Mouse (Mus musculus) kidney, postnatal 14 days (tissue): ENCODE data around the gene Clnk.
A peak's percentile ranks its signal among the peaks of the same experiment; 100 is the strongest.
"Not testable (repeated sequence)": the region's sequence is repeated elsewhere in the genome, so short reads cannot be mapped to it uniquely, and the experiment has no call there.

Experiments
- DNase-seq: peaks from one replicate; pipeline ENCODE4 v3.0.0; 2022; ENCODE audit warnings: mixed read lengths

Clnk gene

DNA sequence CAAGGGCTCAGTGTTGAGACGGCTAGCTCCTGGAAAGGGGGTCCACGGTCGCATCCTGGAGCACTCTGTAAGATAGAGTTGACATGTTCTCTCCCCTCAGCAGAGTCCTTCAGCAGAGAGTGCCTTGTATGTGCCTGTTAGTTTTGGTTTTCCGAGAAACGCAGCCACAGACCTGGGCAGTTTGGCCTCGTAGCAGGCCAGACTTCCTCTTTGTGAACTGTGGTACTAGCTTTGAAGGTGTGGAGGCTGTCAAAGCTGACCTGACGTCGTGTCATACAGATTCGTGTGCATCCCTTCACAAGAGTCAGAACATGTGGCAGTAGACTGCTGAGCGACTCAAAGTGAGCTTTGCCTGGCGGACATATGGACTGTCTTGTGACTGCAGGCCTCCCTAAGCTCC, at the start of gene Clnk:
Gene Clnk, minus strand, starts transcription at position 191 of the 400 bp plus-strand sequence.
- no peak for DNase-seq

DNA sequence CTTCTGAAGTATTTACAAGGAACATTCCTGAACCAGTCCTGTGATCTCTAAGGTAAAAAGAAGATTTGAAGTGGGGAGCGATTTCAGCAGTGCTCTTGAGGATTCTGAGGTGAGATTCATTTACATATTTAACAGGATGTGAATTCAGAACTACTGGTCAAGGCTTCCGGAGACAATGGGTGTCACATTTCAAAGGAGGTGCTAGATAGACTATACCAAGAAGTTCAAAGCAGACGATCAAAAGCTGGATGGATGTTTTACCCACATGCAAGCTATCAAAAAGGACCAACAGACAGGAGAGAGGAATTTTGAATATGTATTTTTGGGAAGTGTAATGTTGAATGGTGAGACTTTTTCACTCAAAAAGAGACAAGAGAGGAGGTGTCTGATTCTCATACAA, 28.7 kb upstream of the Clnk start:
- no peak for DNase-seq

DNA sequence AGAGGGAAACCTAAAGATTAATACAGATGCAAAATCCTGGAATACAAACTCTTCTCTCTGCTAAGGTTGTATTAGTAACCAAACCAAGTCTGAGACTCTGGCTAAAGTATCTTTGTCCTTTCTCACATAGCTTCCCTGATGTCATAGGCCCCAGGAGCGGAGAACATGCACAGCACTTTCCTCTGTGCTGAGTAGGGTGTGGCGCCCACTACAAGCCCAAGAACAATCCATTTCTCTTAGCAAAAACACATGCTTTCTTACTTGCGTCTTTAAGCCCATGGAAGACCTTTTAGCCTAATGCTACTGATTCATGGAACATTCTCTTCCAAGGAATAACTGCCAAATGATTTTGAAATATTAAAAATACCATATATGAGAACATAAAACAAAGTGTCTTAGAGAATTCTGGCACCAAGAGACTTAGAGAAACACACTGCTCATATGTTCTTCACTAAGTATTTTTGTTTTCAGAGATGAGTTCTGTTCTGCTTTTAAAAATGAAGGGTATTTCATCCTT, 28.0 kb upstream of the Clnk start:
- DNase-seq: no peak

DNA sequence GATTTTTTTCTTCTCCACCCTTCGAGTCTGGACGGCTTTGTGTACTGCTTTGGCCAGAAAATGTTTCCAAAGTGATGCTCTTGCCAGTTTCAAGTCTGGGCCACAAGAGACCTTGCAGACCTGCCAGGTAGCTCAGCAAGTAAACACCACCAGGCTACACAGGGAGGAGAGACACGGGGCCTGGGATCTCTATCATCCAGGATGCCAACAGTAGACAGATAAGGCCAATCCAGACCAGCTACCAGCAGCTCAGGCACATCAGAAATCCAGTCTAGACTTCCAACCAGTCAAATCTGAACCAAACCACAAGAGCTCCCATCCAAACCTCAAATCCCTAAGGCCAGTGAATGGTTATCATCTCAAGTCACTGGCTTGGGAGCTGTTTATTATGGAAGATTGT, 26.3 kb upstream of the Clnk start:
- no peak for DNase-seq

DNA sequence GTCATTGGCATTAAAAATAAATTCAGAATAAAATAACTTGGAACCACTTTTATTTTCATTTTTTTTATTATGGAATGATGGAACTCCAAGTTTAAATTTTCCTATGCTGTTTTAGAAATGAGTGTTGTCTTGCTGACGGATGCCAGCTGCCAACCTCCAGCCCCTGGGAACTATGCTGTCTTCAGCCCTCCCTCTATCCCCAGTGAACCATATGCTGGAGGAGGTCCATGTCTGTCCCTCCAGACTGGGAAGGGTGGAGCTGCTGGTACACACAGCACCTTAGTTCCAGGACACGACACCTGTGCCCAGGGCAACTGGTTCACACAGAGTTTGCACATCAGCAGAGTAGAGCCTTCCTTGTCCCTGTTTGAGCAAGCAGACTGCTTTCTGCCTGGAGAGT, 22.4 kb upstream of the Clnk start:
- peak; percentile 34 for DNase-seq

DNA sequence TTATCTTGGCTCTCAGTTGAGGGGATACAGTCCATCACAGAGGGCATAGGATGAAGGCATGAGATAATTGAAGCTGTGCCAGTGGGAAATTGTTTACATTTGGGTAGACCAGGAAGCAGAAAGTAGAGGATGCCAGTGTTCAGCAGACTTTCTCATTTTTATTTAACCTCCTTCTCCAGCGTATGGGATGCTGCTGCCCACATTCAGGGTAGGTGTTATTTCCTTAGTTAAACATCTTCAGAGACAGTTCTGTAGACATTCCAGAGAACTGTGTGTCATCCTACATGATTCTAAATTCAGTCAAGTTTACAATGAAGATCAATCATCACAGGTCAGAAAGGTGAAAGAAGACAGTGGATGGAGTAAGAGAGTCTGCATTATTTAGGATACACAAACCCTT, 12.0 kb upstream of the Clnk start:
- no peak for DNase-seq

DNA sequence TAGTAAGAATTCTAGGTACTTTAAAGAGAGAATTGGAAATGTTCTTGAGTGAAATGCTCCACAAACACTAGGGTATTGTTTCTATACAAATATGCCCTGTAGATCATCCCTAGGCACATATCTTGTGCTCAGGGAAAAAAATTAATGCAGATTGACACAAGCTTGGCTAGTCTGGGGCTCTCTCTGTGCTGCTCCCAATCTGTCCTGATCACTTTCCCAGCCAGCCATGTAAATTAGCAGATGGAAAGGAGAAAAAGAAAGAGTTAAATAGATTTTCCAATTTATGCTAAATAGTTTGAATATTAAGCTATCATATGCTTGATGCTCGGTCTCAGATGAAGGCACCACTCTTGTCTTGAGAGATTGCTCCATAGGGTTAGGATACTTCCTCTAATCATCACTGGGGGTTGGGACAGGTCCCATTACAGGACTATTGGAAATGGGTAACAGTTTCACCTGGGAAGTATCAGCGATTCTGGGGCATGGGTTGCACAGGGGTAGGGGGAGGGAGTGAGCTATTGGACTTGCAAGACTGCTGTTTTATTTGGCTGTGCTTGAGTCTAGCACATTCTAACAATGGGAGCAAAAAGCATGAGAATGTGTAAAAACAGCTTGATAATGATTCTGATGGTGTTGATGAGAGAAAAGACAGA, 10.1 kb upstream of the Clnk start:
- DNase-seq: no peak

DNA sequence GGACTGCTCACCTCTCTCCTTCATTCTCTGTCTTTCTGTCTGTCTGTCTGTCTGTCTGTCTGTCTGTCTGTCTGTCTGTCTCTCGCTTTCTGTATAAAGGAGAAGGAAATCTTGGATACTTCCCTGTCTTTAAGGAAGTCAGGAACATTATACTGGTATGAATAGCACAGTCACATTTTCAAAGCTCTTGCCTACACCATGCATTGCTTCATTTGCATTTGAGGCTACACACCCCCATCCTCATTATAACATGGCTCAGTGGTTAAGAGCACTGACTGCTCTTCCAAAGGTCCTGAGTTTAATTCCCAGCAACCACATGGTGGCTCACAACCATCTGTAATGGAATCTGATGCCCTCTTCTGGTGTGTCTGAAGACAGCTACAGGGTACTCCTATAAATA, 6.0 kb upstream of the Clnk start:
- DNase-seq: not testable (repeated sequence)

DNA sequence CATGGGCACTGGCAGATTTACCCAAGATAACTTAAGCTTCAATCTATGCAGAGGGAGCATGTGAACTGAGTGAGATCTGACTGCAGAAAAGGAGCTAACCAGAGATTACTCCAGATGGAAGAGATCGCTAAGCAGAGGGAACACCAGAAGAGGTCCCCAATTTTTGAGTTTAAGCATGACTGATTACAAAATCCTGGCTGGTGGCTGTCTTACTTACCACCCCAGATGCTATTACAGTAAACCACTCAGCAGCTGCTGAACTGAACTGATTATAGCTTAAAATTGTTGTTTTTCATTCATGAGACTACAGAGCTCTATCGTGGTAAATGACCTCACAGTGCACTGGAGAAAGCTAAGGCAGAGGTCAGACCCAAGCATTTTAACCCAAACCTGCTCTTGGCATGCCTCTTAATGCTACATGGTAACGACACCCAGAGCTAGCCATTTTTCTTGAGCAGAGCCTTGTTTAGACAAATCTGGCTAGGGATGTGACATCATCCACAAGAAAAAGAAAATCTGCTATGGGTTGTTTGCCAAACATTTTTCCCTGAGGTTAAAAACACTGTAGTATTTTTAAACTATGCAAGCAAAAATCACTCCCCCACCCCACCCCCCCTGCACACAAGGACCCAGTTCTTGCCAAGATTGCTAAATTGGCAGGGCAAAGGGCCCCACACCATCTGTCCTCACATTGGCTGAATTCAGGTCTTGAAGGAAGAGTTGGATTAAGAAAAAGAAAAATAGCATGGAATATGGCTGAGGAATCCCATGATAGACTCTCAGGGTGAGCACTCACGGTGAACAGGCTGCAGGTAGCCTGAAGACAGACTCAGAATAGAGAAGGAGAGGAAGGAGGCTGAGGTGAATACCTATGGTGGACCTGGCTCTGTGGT, 5.4 kb upstream of the Clnk start:
- peak; percentile 11 for DNase-seq

DNA sequence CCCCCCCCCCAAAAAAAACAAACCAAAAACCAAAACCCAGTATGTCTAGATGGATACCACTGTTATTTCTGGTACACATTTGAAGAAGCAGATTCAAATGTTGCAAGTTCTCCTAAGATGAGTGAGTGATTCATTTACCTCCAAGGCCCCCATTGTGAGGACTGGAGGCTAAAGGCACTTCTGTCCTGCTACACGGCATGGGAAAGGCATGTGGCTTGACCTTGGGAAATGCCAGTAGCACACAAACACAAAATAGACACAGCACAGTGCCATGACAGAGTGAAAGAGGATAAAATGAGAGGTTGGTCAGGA, 4.8 kb upstream of the Clnk start:
- no peak for DNase-seq

DNA sequence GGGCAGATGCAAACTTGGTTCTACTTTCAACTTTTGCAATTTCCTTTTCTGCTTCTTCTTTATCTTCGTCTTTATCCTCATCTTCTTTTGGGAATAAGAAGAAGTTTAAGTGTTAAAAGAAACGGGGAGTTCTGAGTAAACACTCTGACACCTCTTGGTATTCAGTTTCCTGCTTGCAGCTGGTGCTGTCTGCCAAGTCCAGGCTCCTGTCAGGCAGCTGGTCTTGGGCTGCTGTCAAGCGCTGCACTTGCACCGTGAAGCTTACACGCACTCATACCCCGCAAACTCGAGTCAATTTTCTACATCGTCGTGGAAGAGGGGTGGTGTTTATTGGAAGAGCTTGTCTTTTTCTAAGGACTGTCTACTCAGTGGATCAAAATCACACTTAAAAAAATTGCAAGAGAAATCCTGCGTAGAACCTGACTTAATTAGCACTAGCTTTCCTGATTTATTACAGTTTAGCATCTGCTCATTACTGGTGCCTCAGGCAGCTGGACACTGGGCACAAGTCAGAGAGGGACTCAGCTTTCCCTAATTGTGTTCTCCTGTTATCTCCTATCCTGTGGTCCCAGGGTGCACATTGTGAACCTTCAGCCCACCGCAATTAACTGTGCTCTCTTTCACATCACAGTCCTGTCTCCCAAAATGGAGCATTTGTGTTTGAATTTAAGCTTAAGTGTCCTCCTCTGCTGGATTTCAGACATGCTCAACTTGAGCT, 3.5 kb upstream of the Clnk start:
- peak; percentile 10 for DNase-seq

DNA sequence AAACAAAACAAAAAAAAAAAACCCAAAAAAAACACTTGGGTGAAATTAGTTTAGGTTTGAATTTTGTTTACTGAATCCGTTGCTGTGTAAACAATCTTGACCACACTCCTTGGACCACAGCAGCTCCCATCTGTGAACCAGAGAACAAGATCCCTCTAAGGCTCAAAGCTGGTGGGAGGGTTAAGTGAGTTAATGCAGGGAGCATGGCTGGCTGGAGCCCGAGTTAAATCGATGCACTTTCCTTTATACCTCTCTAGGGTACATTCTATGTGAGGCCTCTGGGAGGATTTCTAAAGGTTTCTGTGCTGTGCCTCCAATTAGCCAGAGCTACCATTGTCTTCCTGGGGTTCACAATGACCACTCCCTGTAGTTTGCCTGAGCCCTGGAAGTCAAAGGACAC, 1.2 kb downstream of the Clnk start:
- no peak for DNase-seq

DNA sequence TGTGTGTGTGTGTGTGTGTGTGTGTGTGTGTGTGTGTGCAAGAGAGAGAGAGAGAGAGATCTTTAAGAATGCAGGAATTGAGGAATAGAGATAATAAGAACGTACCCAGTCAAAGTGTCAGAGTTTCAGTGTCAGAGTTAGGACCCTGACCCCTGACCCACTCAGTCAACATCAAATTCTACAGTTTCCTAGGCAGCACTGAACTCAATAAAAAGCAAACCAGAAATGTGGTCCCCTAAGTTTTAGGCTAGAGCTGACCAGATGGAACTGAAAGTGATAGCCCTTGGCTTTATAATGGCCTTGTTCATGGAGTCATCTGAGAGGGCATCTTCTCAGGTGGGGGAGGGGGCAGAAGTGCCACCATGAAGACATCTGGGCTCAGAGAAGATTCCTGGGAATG, 1.7 kb downstream of the Clnk start:
- no peak for DNase-seq

DNA sequence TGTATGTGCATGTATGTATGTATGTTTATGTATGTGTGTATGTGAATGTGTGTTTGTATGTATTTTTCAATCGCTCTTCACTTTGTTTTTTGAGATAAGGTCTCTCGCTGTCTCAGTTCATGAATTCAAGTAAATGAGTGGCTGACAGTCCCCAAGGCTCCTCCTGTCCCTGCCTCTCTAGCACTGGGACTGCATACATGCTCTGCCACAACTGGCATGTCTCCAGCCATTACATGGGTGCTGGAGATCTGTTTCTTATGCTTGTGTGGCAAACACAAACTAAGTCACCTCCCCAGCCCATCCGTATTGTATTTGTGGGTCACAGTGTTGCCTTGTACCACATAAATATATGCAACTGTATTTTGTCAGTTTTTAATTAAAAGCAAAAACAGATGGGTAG, 3.7 kb downstream of the Clnk start:
- no peak for DNase-seq

DNA sequence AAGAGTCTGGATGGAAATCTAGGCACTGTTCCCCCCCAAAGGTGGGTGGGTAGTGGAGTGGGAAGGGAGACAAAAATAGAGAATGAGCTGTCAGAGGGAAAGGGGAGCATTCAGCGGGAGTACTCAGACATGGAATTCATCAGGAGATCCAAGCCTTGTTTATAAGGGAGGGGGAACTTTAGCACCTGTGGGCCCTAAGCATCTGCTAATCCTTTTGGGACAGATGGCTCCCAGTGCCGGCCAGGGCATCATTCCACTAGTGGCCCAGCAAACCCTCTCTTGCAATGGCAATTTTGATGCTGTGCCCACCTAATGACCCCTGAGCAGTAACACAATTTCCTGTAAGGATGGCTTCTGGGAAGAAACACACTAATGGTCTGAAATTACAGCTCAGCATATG, 5.0 kb downstream of the Clnk start:
- no peak for DNase-seq

DNA sequence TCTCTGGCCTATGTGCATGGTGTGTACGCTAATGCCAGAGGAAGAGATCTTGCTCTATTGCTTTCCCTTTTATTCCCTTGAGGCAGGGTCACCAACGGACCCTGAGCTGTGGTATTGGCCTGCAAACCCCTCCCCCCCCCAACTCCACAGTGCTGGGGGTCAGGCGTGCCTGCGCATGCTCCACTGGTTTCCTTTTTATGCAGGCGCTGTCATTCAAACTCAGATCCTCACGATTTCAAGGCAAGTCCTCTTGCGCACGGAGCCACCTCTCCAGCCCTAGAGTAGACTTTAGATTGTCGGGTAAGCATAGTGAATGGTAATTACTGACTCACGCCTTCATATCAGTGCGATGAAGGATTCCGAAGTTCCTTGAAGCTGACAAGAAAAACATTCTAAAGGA, 6.1 kb downstream of the Clnk start:
- no peak for DNase-seq

DNA sequence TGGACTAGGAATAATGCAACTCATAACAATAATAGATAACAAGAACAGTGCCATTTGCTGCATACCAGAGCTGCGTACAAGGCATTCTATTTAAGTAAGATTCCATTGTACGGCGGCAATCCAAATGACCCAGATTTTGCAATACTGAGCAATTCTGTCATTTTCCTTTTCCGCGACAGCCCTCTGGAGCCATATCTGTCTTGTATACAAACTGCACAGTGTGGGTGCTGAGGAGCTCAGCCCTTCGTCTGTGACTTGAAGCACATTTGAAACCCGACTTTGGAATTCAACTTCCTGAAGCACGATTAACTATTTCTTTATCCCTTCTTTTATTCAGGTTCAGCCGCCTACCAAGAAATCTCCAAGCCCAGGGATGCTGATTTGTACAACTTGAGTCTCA, 6.6 kb downstream of the Clnk start:
- no peak for DNase-seq

DNA sequence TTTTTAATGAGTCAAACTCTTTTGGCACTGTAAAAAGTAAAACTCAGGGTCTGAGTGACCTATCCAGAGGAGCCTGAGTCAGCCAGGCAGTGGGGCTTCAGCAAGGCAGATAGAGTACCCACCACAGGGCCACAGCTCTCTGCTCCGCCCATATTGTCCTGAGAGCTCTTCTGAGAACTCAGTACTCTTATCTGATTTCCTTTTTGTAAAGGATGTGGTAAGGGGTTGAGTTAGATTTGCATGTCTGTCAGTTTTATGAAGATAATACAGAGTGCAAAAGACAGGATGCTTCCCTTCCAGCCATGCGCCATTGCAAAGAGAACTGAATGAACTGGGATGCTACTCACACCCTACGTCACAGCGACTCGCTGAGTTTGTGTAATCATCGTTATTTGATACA, 12.0 kb downstream of the Clnk start:
- no peak for DNase-seq

DNA sequence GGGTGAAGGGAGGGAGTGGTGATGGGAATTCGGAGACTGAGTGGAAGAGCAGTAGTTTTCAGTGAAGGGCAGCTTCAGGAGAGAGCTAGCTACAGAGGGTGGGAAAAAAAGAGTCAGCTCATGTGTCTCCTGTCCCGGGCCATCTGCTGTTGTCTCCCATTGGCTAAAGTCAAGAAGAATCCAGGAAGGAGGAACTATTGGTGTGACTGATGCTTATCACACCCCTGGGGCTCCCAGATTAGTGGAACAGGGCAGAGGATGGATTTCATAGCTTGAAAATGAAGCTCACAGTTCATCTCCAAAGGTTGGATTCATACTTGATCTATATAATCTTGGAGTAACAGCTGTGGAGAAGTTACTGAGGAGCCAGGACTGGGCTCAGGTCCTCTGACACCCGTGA, 13.6 kb downstream of the Clnk start:
- DNase-seq: no peak

DNA sequence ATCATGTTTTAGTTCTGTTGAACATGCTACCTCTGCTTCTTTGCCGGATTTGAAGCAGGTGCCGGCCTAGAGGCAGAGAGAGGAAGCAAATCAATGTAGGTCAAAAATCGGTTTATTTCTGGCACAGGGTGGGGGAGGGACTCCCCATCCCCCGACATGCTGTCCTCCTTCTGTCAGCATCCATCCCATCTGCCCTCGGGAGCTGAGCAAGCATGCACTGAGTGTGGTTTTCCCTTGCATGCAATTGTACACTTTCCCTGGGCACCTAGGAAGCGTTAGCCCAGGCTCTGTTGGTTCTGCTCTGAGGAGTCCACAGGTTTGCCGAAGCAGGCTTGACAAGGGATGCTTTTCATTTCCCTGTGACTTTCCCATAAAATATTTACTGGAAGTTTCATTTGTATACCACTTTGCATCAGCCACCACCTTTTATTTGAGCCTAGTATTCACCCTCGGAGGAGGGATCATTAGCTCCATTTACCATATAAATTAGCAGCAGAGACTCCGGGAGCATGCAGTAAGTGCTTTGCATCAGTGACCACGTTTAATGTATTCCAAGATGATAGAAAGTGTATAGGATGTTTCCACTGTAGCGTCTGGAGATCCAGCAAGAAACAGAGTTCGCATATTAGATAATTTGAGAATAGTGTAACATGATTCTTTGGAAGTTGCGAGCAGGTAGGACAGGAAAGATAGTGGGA, 14.2 kb downstream of the Clnk start:
- DNase-seq: no peak

DNA sequence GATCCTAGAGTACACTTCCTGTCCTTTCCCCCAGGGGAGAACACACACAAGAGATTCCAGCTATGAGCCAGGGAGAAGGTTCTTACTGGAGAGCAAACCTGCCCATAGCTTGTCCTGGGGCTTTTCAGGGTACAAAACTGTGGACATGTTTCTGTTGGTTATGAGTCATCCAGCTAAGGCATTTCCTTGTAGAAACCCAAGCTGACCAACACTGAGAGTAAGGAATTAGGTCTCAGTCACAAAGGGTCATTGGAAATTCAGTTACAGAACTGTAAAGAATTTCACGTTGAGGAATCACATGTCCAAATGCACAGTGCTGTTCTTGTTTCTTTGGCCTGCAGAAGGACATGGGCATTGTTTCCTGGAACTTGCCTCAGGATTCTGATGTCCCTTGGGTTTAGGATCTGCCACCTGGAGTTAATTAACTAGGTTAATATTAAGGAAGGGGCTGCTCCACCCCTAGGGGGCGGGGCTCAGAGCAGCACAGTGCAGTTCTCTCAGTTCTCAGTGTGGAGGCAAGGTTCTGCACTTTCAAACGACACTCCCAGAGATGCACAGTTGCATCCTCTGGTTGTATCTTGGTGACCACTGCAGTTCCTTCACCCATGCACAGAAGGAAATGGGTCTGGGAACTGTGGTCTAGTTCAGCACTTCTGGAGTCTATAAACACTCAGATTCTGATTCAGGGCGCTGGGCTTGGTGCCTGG, 18.4 kb downstream of the Clnk start:
- no peak for DNase-seq

DNA sequence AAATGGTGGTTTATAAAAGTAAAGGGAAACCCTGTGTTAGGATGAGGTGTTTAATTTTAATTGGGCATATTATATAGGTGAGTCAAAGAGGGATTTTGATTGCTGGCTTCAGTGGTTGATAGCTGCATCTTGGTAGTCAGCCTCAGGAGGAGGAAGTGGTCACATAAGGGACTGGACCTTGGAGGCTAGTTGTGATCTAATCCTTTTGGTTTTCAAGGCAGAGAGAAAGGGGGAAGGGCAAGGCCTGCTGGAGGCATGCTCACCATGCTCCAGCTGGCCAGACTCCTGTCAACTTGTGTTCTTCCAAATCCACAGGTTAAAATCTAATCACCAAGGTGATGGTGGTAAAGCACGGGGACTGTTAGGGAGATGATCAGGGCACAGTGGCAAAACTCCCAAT, 19.0 kb downstream of the Clnk start:
- DNase-seq: no peak

DNA sequence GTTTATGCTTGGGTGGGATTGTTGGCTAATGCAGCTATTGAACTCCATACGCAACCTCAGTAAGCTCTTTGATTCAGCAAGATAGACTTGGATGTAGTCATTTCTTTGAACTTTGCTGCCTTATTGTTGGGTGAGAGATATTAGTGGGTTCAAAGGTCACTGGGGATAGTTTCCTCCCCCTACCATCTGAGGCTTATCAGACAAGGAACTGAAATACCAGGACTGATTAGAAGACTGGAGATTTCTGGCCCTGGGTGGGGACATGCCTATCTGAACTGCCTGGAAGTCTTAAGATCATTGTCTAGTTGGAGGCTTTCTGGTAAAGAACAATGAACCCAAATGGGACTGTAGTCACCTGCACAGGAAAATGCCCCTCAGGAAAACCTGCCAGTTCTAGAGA, 26.4 kb downstream of the Clnk start:
- no peak for DNase-seq
